ENCODE assay signal across 18 mouse cellular contexts in genomic region chr3:132863843-132864242, GRCm38 (mm10).
DNase-seq lines count a peak whose midpoint lies in the region; ATAC-seq and TF ChIP-seq lines count a peak whose summit lies in the region.
"Had no signal": no experiment of that assay in that cellular context is flagged by ENCODE, and none has a peak within 500 bp of the region (broad histone marks: within the 10 kb centered on the region; RNA-seq: fewer than 3 reads in every experiment).

No protein-coding gene starts in this region.

- H3K27ac ChIP-seq in embryonic facial prominence, embryonic 13.5 days = peak overlapping the region; percentile 58
- H3K27ac ChIP-seq in embryonic facial prominence, embryonic 10.5 days (replicated peaks) = no peak overlapping the region
- H3K27ac ChIP-seq in layer of hippocampus, adult 2 months = peak overlapping the region; percentile 52
- peak overlapping the region; percentile 52; the same call in 1 of the 2 replicates for H3K27ac ChIP-seq in embryonic facial prominence, embryonic 14.5 days (replicated peaks; ENCODE audit: low read depth, low read length)
- peak overlapping the region; percentile 4; the same call in 1 of the 2 replicates for H3K27ac ChIP-seq in limb, embryonic 10.5 days
- H3K27ac ChIP-seq: hindbrain, embryonic 15.5 days; intestine, embryonic 15.5 days; limb, embryonic 15.5 days had no signal

- 71% methylated on average over 13 of the region's 13 CpGs for WGBS in embryonic facial prominence, embryonic 13.5 days
- 84% methylated on average over 13 of the region's 13 CpGs for WGBS in embryonic facial prominence, embryonic 10.5 days
- 72% methylated on average over 13 of the region's 13 CpGs for WGBS in embryonic facial prominence, embryonic 14.5 days
- 92% methylated on average over 13 of the region's 13 CpGs for WGBS in limb, embryonic 10.5 days

- TF ChIP-seq CTCF in layer of hippocampus, adult 2 months (conservative IDR thresholded peaks at IDR 0.05) = no peak

- no peak for ATAC-seq in embryonic facial prominence, embryonic 13.5 days (ENCODE audit: insufficient number of reproducible peaks, insufficient read depth, low FRiP score, low TSS enrichment, low read depth)
- ATAC-seq in embryonic facial prominence, embryonic 14.5 days (ENCODE audit: low read depth) = no peak
- ATAC-seq: intestine, embryonic 15.5 days had no signal

- peaks cover 52% of the 10 kb centered on the region for H3K4me1 ChIP-seq in embryonic facial prominence, embryonic 13.5 days
- H3K4me1 ChIP-seq in embryonic facial prominence, embryonic 10.5 days = peaks cover 21% of the 10 kb centered on the region
- H3K4me1 ChIP-seq in embryonic facial prominence, embryonic 14.5 days (ENCODE audit: control insufficient read depth, insufficient read depth, low read length) = peaks cover 8% of the 10 kb centered on the region
- peaks cover 23% of the 10 kb centered on the region for H3K4me1 ChIP-seq in limb, embryonic 10.5 days
- H3K4me1 ChIP-seq: intestine, embryonic 15.5 days had no signal

- H3K4me3 ChIP-seq in embryonic facial prominence, embryonic 13.5 days = no peak overlapping the region
- H3K4me3 ChIP-seq in embryonic facial prominence, embryonic 10.5 days = no peak overlapping the region
- H3K4me3 ChIP-seq in layer of hippocampus, adult 2 months = no peak overlapping the region; the same call in 1 of the 2 replicates
- no peak overlapping the region for H3K4me3 ChIP-seq in embryonic facial prominence, embryonic 14.5 days (ENCODE audit: low read depth, low read length)
- no peak overlapping the region for H3K4me3 ChIP-seq in limb, embryonic 10.5 days
- H3K4me3 ChIP-seq: hindbrain, embryonic 15.5 days; intestine, embryonic 15.5 days; limb, embryonic 15.5 days had no signal

- H3K9ac ChIP-seq in embryonic facial prominence, embryonic 13.5 days = no peak overlapping the region
- H3K9ac ChIP-seq in embryonic facial prominence, embryonic 14.5 days (ENCODE audit: low read depth, low read length) = no peak overlapping the region
- H3K9ac ChIP-seq: hindbrain, embryonic 15.5 days; intestine, embryonic 15.5 days; limb, embryonic 15.5 days had no signal

- peak overlapping the region; percentile 41 for H3K4me2 ChIP-seq in embryonic facial prominence, embryonic 13.5 days
- H3K4me2 ChIP-seq in embryonic facial prominence, embryonic 14.5 days (ENCODE audit: low read depth, low read length) = peak overlapping the region; percentile 38; the same call in 1 of the 2 replicates
- H3K4me2 ChIP-seq: hindbrain, embryonic 15.5 days; intestine, embryonic 15.5 days; midbrain, embryonic 11.5 days had no signal

- no peaks in the 10 kb centered on the region for H3K36me3 ChIP-seq in embryonic facial prominence, embryonic 13.5 days
- H3K36me3 ChIP-seq in embryonic facial prominence, embryonic 10.5 days (replicated peaks) = no peaks in the 10 kb centered on the region
- H3K36me3 ChIP-seq in embryonic facial prominence, embryonic 14.5 days (ENCODE audit: control insufficient read depth, insufficient read depth, low read length) = no peaks in the 10 kb centered on the region
- no peaks in the 10 kb centered on the region for H3K36me3 ChIP-seq in limb, embryonic 10.5 days
- H3K36me3 ChIP-seq: hindbrain, embryonic 15.5 days; intestine, embryonic 15.5 days; limb, embryonic 15.5 days had no signal

- H3K9me3 ChIP-seq in embryonic facial prominence, embryonic 13.5 days = no peaks in the 10 kb centered on the region
- no peaks in the 10 kb centered on the region for H3K9me3 ChIP-seq in embryonic facial prominence, embryonic 10.5 days
- no peaks in the 10 kb centered on the region for H3K9me3 ChIP-seq in embryonic facial prominence, embryonic 14.5 days (ENCODE audit: control insufficient read depth, low read length)
- no peaks in the 10 kb centered on the region for H3K9me3 ChIP-seq in limb, embryonic 10.5 days (replicated peaks)
- H3K9me3 ChIP-seq: hindbrain, embryonic 15.5 days; intestine, embryonic 15.5 days; limb, embryonic 15.5 days had no signal

- H3K27me3 ChIP-seq in embryonic facial prominence, embryonic 13.5 days = no peaks in the 10 kb centered on the region
- H3K27me3 ChIP-seq in embryonic facial prominence, embryonic 10.5 days (replicated peaks; ENCODE audit: low read depth, poor library complexity, severe bottlenecking) = no peaks in the 10 kb centered on the region
- H3K27me3 ChIP-seq in embryonic facial prominence, embryonic 14.5 days (replicated peaks; ENCODE audit: control insufficient read depth, insufficient read depth, low read length) = no peaks in the 10 kb centered on the region
- H3K27me3 ChIP-seq in limb, embryonic 10.5 days (ENCODE audit: low read depth, poor library complexity, severe bottlenecking) = no peaks in the 10 kb centered on the region
- H3K27me3 ChIP-seq: hindbrain, embryonic 15.5 days; intestine, embryonic 15.5 days; limb, embryonic 15.5 days had no signal

- DNase-seq in embryonic facial prominence, embryonic 10.5 days (ENCODE audit: low spot score) = no peak
- DNase-seq in layer of hippocampus, adult 2 months (ENCODE audit: low spot score in 2 of 2) = no peak
- no peak for DNase-seq in layer of hippocampus, adult 9-10 months (ENCODE audit: low spot score)
- DNase-seq in embryonic facial prominence, embryonic 14.5 days (ENCODE audit: low spot score) = no peak
- DNase-seq in limb, embryonic 10.5 days (ENCODE audit: low spot score) = no peak
- DNase-seq in heart, postnatal 4 days = no peak
- DNase-seq in yolk sac, embryonic 10.5 days (ENCODE audit: low spot score) = no peak
- DNase-seq: B cell, adult 2 months; cerebellum, adult 2 months; heart, postnatal 36 days; lung, adult 2 months; lung, postnatal 36 days; thymus, postnatal 14 days had no signal
